Mouse (Mus musculus) adrenal gland, adult (tissue): Measurements from ENCODE around the gene Sox6.
A peak's percentile ranks its signal among the peaks of the same experiment; 100 is the strongest.

Source experiments
- DNase-seq, 2 experiments: peaks; one replicate each; pipeline ENCODE4 v3.0.0; 2022 to 2023; ENCODE audit warnings: low spot score in 1 of 2; ENCODE audit not compliant: inconsistent age in 2 of 2

The Sox6 gene

GRCm38 (mm10) chr7:115574834-115575233 lies 463.8 kb downstream of the Sox6 start:
- peak in 1 of 2 experiments; percentile 33 for DNase-seq

- DNase-seq: peak; percentile 7 to 35
Measured at GRCm38 (mm10) chr7:115568821-115569240, 469.8 kb downstream of the Sox6 start.

- DNase-seq: no peak
Measured at GRCm38 (mm10) chr7:115568301-115568700, 470.3 kb downstream of the Sox6 start.

- DNase-seq: no peak
Measured at GRCm38 (mm10) chr7:115566818-115567217, 471.8 kb downstream of the Sox6 start.

- DNase-seq: no peak
Measured at GRCm38 (mm10) chr7:115565060-115565426, 473.6 kb downstream of the Sox6 start.

GRCm38 (mm10) chr7:115564359-115565059 lies 474.1 kb downstream of the Sox6 start:
- no peak for DNase-seq

GRCm38 (mm10) chr7:115556677-115557076 lies 481.9 kb downstream of the Sox6 start:
- DNase-seq: no peak

GRCm38 (mm10) chr7:115550197-115550804 lies 488.3 kb downstream of the Sox6 start:
- no peak for DNase-seq

- DNase-seq: no peak
Measured at GRCm38 (mm10) chr7:115549670-115550069, 488.9 kb downstream of the Sox6 start.

- DNase-seq: no peak
Measured at GRCm38 (mm10) chr7:115545585-115546374, 492.8 kb downstream of the Sox6 start.

- no peak for DNase-seq
Measured at GRCm38 (mm10) chr7:115543596-115543995, 495.0 kb downstream of the Sox6 start.

- DNase-seq: no peak
Measured at GRCm38 (mm10) chr7:115540261-115540660, 498.3 kb downstream of the Sox6 start.

GRCm38 (mm10) chr7:115539003-115539402 lies 499.6 kb downstream of the Sox6 start:
- DNase-seq: no peak

GRCm38 (mm10) chr7:115537636-115538035 lies 501.0 kb downstream of the Sox6 start:
- DNase-seq: no peak

GRCm38 (mm10) chr7:115536521-115536920 lies 502.1 kb downstream of the Sox6 start:
- no peak for DNase-seq

- no peak for DNase-seq
Measured at GRCm38 (mm10) chr7:115531875-115532274, 506.7 kb downstream of the Sox6 start.

- no peak for DNase-seq
Measured at GRCm38 (mm10) chr7:115531217-115531616, 507.4 kb downstream of the Sox6 start.

GRCm38 (mm10) chr7:115517701-115518100 lies 520.9 kb downstream of the Sox6 start:
- no peak for DNase-seq

GRCm38 (mm10) chr7:115513681-115514080 lies 524.9 kb downstream of the Sox6 start:
- no peak for DNase-seq

- DNase-seq: no peak
Measured at GRCm38 (mm10) chr7:115511777-115512176, 526.8 kb downstream of the Sox6 start.

GRCm38 (mm10) chr7:115511091-115511490 lies 527.5 kb downstream of the Sox6 start:
- DNase-seq: no peak

- no peak for DNase-seq
Measured at GRCm38 (mm10) chr7:115510045-115510444, 528.6 kb downstream of the Sox6 start.
